Mouse (Mus musculus) embryonic facial prominence, embryonic 12.5 days (tissue): Measurements from ENCODE around the gene Nat8l. TPM values are rescaled to one million over a fixed set of nuclear protein-coding genes. Genes with fewer than 3 reads are reported as not detected.

Experiments
- ATAC-seq: fragments of 200-750 bp; cut with Nextera tagmentation; 2 replicates; pipeline ENCODE4 v1.8.0; 2017; ENCODE audit not compliant: insufficient number of reproducible peaks, insufficient read depth, low FRiP score, low TSS enrichment
- H3K27ac ChIP-seq: fragments of 300-500 bp; sonication (generic); 2 replicates; pipeline ENCODE4 v1.5.1; 2016; ENCODE audit warnings: mild to moderate bottlenecking
- H3K27me3 ChIP-seq: fragments of 300-500 bp; sonication (generic); 2 replicates; pipeline ENCODE4 v1.6.1; 2016; ENCODE audit warnings: mild to moderate bottlenecking, moderate library complexity
- H3K36me3 ChIP-seq: fragments of 300-500 bp; sonication (generic); 2 replicates; pipeline ENCODE4 v1.6.1; 2016; ENCODE audit warnings: mild to moderate bottlenecking
- H3K4me1 ChIP-seq: fragments of 300-500 bp; sonication (generic); 2 replicates; pipeline ENCODE4 v1.6.1; 2016
- H3K4me2 ChIP-seq: fragments of 300-500 bp; sonication (generic); replicated peaks from 2 replicates; pipeline ENCODE4 v1.6.1; 2016; ENCODE audit warnings: mild to moderate bottlenecking, moderate library complexity
- H3K4me3 ChIP-seq: fragments of 300-500 bp; sonication (generic); 2 replicates; pipeline ENCODE4 v1.5.1; 2016; ENCODE audit warnings: mild to moderate bottlenecking
- H3K9ac ChIP-seq: fragments of 300-500 bp; sonication (generic); 2 replicates; pipeline ENCODE4 v1.6.1; 2016; ENCODE audit warnings: mild to moderate bottlenecking, moderate library complexity
- H3K9me3 ChIP-seq: fragments of 300-500 bp; sonication (generic); 2 replicates; pipeline ENCODE4 v1.6.1; 2016; ENCODE audit warnings: mild to moderate bottlenecking, moderate library complexity
- WGBS: fragments of 180-500 bp; shearing (Covaris S2); methylation state at CpG from one replicate; pipeline ENCODE4 v1.1.7; 2016; 5-methylcytosine and 5-hydroxymethylcytosine counted together
- polyA plus RNA-seq: library from polyadenylated mRNA; unstranded; fragments of >200 nt; fragmentation: Nextera tagmentation; extraction: Ambion mirVana; gene quantifications from 2 replicates; pipeline ENCODE4 v1.2.1, GENCODE M21; 2016

Nat8l gene
- polyA plus RNA-seq, 1 experiment from 2014 or later = 0.41 TPM

- H3K9ac ChIP-seq = no peak overlapping the region
- peaks cover 61% of the 10 kb centered on the region for H3K27me3 ChIP-seq
- no peaks in the 10 kb centered on the region for H3K9me3 ChIP-seq
- H3K36me3 ChIP-seq = no peaks in the 10 kb centered on the region
- H3K27ac ChIP-seq = no peak overlapping the region
- peak overlapping the region; percentile 64 for H3K4me3 ChIP-seq
- peak overlapping the region; percentile 97 for H3K4me2 ChIP-seq
- ATAC-seq = no peak
- WGBS = 30% methylated on average over 28 of the region's 28 CpGs
- H3K4me1 ChIP-seq = peaks cover 6% of the 10 kb centered on the region; the same call in 1 of the 2 replicates
These were observed 836 bp upstream of the Nat8l start for GRCm38 (mm10) chr5:33994671-33995625.

GRCm38 (mm10) chr5:33996694-33997045 lies 886 bp downstream of the Nat8l start:
- under 1% methylated on average over 38 of the region's 55 CpGs for WGBS
- peaks cover 64% of the 10 kb centered on the region for H3K27me3 ChIP-seq

GRCm38 (mm10) chr5:33997051-33997741 lies 1.4 kb downstream of the Nat8l start:
- Histone ChIP-seq H3K4me1 (peaks cover 6% of the 10 kb centered on the region; the same call in 1 of the 2 replicates), H3K9me3 (no peaks in the 10 kb centered on the region), H3K4me3 (peak overlapping the region; percentile 64), H3K27ac (no peak overlapping the region), H3K27me3 (peaks cover 64% of the 10 kb centered on the region), H3K36me3 (no peaks in the 10 kb centered on the region), H3K9ac (peak overlapping the region; percentile 36), H3K4me2 (peak overlapping the region; percentile 97)
- under 1% methylated on average over 74 of the region's 80 CpGs for WGBS
- ATAC-seq = peak; percentile 4; the same call in 1 of the 2 replicates

More at GRCm38 (mm10) chr5:33996694-33997045, 886 bp downstream of the Nat8l start:
- Histone ChIP-seq H3K4me2 (peak overlapping the region; percentile 97), H3K4me3 (peak overlapping the region; percentile 64), H3K9me3 (no peaks in the 10 kb centered on the region), H3K36me3 (no peaks in the 10 kb centered on the region), H3K4me1 (peaks cover 6% of the 10 kb centered on the region; the same call in 1 of the 2 replicates), H3K27ac (0 out of 2 replicates have a peak overlapping the region, but pooled peaks have one; percentile 50), H3K9ac (peak overlapping the region; percentile 36)
- ATAC-seq = no peak; the same call in 1 of the 2 replicates

- no peak for ATAC-seq
- 67% methylated on average over 20 of the region's 20 CpGs for WGBS
- Histone ChIP-seq H3K4me3 (peak overlapping the region; percentile 64), H3K4me2 (peak overlapping the region; percentile 97), H3K4me1 (peaks cover 6% of the 10 kb centered on the region; the same call in 1 of the 2 replicates), H3K36me3 (no peaks in the 10 kb centered on the region), H3K27me3 (peaks cover 64% of the 10 kb centered on the region), H3K9ac (no peak overlapping the region), H3K27ac (no peak overlapping the region), H3K9me3 (no peaks in the 10 kb centered on the region)
These were observed 2.2 kb downstream of the Nat8l start for GRCm38 (mm10) chr5:33997829-33998504.

- Histone ChIP-seq H3K4me2 (no peak overlapping the region), H3K36me3 (no peaks in the 10 kb centered on the region), H3K4me1 (peaks cover 6% of the 10 kb centered on the region; the same call in 1 of the 2 replicates), H3K4me3 (no peak overlapping the region), H3K27me3 (peaks cover 64% of the 10 kb centered on the region), H3K27ac (no peak overlapping the region), H3K9ac (no peak overlapping the region), H3K9me3 (no peaks in the 10 kb centered on the region)
- 78% methylated on average over 3 of the region's 3 CpGs for WGBS
- no peak for ATAC-seq
These were observed 2.7 kb downstream of the Nat8l start for GRCm38 (mm10) chr5:33998505-33998877.

- no peak for ATAC-seq
- Histone ChIP-seq H3K9me3 (no peaks in the 10 kb centered on the region), H3K36me3 (no peaks in the 10 kb centered on the region), H3K27me3 (peaks cover 56% of the 10 kb centered on the region), H3K9ac (no peak overlapping the region), H3K4me3 (no peak overlapping the region), H3K27ac (no peak overlapping the region), H3K4me1 (peaks cover 6% of the 10 kb centered on the region; the same call in 1 of the 2 replicates), H3K4me2 (no peak overlapping the region)
- WGBS = 88% methylated on average over 6 of the region's 6 CpGs
These were observed 3.8 kb downstream of the Nat8l start for GRCm38 (mm10) chr5:33999466-34000090.

GRCm38 (mm10) chr5:34000809-34001208 lies 5.0 kb downstream of the Nat8l start:
- H3K27me3 ChIP-seq = peaks cover 44% of the 10 kb centered on the region
- 94% methylated on average over 25 of the region's 25 CpGs for WGBS

GRCm38 (mm10) chr5:34001401-34001800 lies 5.6 kb downstream of the Nat8l start:
- Histone ChIP-seq H3K4me1 (peaks cover 6% of the 10 kb centered on the region; the same call in 1 of the 2 replicates), H3K36me3 (no peaks in the 10 kb centered on the region), H3K9ac (no peak overlapping the region), H3K4me2 (no peak overlapping the region), H3K4me3 (no peak overlapping the region), H3K9me3 (no peaks in the 10 kb centered on the region), H3K27me3 (peaks cover 38% of the 10 kb centered on the region), H3K27ac (no peak overlapping the region)
- no peak for ATAC-seq
- WGBS = 92% methylated on average over 1 of the region's 1 CpGs

More at GRCm38 (mm10) chr5:34000809-34001208, 5.0 kb downstream of the Nat8l start:
- Histone ChIP-seq H3K4me1 (peaks cover 6% of the 10 kb centered on the region; the same call in 1 of the 2 replicates), H3K4me3 (no peak overlapping the region), H3K9ac (no peak overlapping the region), H3K4me2 (no peak overlapping the region), H3K36me3 (no peaks in the 10 kb centered on the region), H3K9me3 (no peaks in the 10 kb centered on the region), H3K27ac (no peak overlapping the region)
- no peak for ATAC-seq

GRCm38 (mm10) chr5:34002636-34003035 lies 6.9 kb downstream of the Nat8l start:
- no peaks in the 10 kb centered on the region for H3K36me3 ChIP-seq

GRCm38 (mm10) chr5:34004618-34005017 lies 8.8 kb downstream of the Nat8l start:
- Histone ChIP-seq H3K4me3 (no peak overlapping the region), H3K36me3 (no peaks in the 10 kb centered on the region)
- WGBS = 83% methylated on average over 5 of the region's 5 CpGs

More at GRCm38 (mm10) chr5:34002636-34003035, 6.9 kb downstream of the Nat8l start:
- Histone ChIP-seq H3K4me3 (no peak overlapping the region), H3K9me3 (no peaks in the 10 kb centered on the region), H3K4me1 (no peaks in the 10 kb centered on the region), H3K27me3 (peaks cover 25% of the 10 kb centered on the region), H3K4me2 (no peak overlapping the region), H3K9ac (no peak overlapping the region), H3K27ac (no peak overlapping the region)
- no peak for ATAC-seq
- WGBS = 88% methylated on average over 4 of the region's 4 CpGs

GRCm38 (mm10) chr5:34006832-34007231 lies 11.0 kb downstream of the Nat8l start:
- H3K27me3 ChIP-seq = no peaks in the 10 kb centered on the region
- no peak overlapping the region for H3K4me2 ChIP-seq
- H3K4me1 ChIP-seq = no peaks in the 10 kb centered on the region
- WGBS = 88% methylated on average over 4 of the region's 4 CpGs
- H3K9me3 ChIP-seq = no peaks in the 10 kb centered on the region
- no peak for ATAC-seq
- no peak overlapping the region for H3K4me3 ChIP-seq
- no peaks in the 10 kb centered on the region for H3K36me3 ChIP-seq
- H3K27ac ChIP-seq = no peak overlapping the region
- no peak overlapping the region for H3K9ac ChIP-seq

More at GRCm38 (mm10) chr5:34004618-34005017, 8.8 kb downstream of the Nat8l start:
- no peak overlapping the region for H3K4me2 ChIP-seq
- H3K27me3 ChIP-seq = peaks cover 5% of the 10 kb centered on the region
- no peak for ATAC-seq
- H3K9ac ChIP-seq = no peak overlapping the region
- H3K27ac ChIP-seq = no peak overlapping the region
- no peaks in the 10 kb centered on the region for H3K4me1 ChIP-seq
- H3K9me3 ChIP-seq = no peaks in the 10 kb centered on the region
